Mouse (Mus musculus) spleen, adult 2 months (tissue): ENCODE results near the gene Nup85.

Source experiments
- CTCF ChIP-seq: fragments of 200-500 bp; IDR thresholded peaks from 2 replicates; pipeline ENCODE4 v1.5.1; 2011; ENCODE audit warnings: mild to moderate bottlenecking, inconsistent platforms; ENCODE audit not compliant: insufficient read depth, insufficient read length, insufficient replicate concordance; ENCODE audit errors: extremely low read depth
- POLR2A ChIP-seq: fragments of 200-500 bp; IDR thresholded peaks from 2 replicates; pipeline ENCODE4 v1.6.1; 2011; ENCODE audit warnings: low read depth, low read length, inconsistent platforms

DNA sequence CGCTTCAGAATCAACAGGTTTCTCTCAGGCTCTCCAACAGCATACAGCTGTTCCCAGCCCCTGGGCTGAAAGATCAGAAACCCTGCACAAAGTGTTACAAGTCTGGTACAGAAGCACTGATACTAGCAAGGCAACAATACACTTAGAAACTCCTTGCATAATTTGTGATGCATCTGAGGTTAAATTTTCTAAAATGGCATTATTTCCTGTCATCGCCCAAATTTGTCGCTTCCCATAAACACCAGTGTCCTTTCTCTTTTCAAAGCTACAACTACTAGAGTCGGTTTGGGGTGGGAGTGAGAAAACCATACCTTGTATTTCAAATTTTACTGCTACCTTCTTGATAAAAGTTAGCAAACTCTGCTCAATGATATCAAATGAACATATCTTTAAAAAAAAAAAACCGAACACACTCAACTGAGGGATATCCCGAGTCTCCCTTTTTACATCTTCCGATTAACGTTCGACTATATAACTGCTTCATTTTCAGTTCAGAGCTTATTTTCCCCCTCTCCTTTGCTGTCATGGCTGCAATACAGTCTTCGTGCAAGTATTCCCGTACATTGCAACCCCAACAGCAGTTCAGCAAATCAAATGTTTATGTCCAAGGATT lies 29.4 kb upstream of the Nup85 start:
- TF ChIP-seq POLR2A (no peak), CTCF (no peak)
